Mouse (Mus musculus) forebrain, embryonic 15.5 days (tissue): Measurements from ENCODE around the gene Parva. TPM values are rescaled to one million over a fixed set of nuclear protein-coding genes. Genes with fewer than 3 reads are reported as not detected.

Experiments used
- ATAC-seq: fragments of 200-750 bp; cut with Nextera tagmentation; replicated peaks from 2 replicates; pipeline ENCODE4 v1.8.0; 2017; ENCODE audit warnings: mild to moderate bottlenecking, moderate TSS enrichment, moderate library complexity
- H3K27ac ChIP-seq: fragments of 300-500 bp; sonication (generic); replicated peaks from 2 replicates; pipeline ENCODE4 v1.5.1; 2015; ENCODE audit warnings: mild to moderate bottlenecking, inconsistent platforms
- H3K27me3 ChIP-seq: fragments of 300-500 bp; sonication (generic); 2 replicates; pipeline ENCODE4 v1.6.1; 2015; ENCODE audit warnings: inconsistent platforms
- H3K36me3 ChIP-seq: fragments of 300-500 bp; sonication (generic); 2 replicates; pipeline ENCODE4 v1.6.1; 2015; ENCODE audit warnings: mild to moderate bottlenecking, inconsistent platforms
- H3K4me1 ChIP-seq: fragments of 300-500 bp; sonication (generic); 2 replicates; pipeline ENCODE4 v1.6.1; 2015; ENCODE audit warnings: inconsistent platforms
- H3K4me2 ChIP-seq: fragments of 300-500 bp; sonication (generic); replicated peaks from 2 replicates; pipeline ENCODE4 v1.6.1; 2015; ENCODE audit warnings: mild to moderate bottlenecking, inconsistent platforms
- H3K4me3 ChIP-seq: fragments of 300-500 bp; sonication (generic); 2 replicates; pipeline ENCODE4 v1.5.1; 2015; ENCODE audit warnings: mild to moderate bottlenecking, inconsistent platforms
- H3K9ac ChIP-seq: fragments of 300-500 bp; sonication (generic); replicated peaks from 2 replicates; pipeline ENCODE4 v1.6.1; 2015; ENCODE audit warnings: mild to moderate bottlenecking, inconsistent platforms
- H3K9me3 ChIP-seq: fragments of 300-500 bp; sonication (generic); 2 replicates; pipeline ENCODE4 v1.6.1; 2016; ENCODE audit warnings: inconsistent platforms
- WGBS: fragments of 180-500 bp; shearing (Covaris S2); methylation state at CpG from one replicate; pipeline ENCODE4 v1.1.7; 2015; ENCODE audit warnings: mixed read lengths; 5-methylcytosine and 5-hydroxymethylcytosine counted together
- polyA plus RNA-seq: library from polyadenylated mRNA; unstranded; fragments of >200 nt; fragmentation: Nextera tagmentation; extraction: Ambion mirVana; gene quantifications from 2 replicates; pipeline ENCODE4 v1.2.1, GENCODE M21; 2015

Parva gene
- polyA plus RNA-seq, 1 experiment from 2014 or later, result 22.2 TPM

- Histone ChIP-seq H3K4me3 (no peak overlapping the region), H3K9me3 (no peaks in the 10 kb centered on the region), H3K4me2 (no peak overlapping the region), H3K27me3 (no peaks in the 10 kb centered on the region; the same call in 1 of the 2 replicates), H3K4me1 (peaks cover 12% of the 10 kb centered on the region), H3K9ac (no peak overlapping the region), H3K27ac (0 out of 2 replicates have a peak overlapping the region, but pooled peaks have one; percentile 16), H3K36me3 (no peaks in the 10 kb centered on the region)
- ATAC-seq, result peak; percentile 61
- 46% methylated on average over 6 of the region's 6 CpGs for WGBS
Observed at GRCm38 (mm10) chr7:112400175-112400574, 27.1 kb upstream of the Parva start.

GRCm38 (mm10) chr7:112405061-112405460, 22.2 kb upstream of the Parva start:
- Histone ChIP-seq H3K27me3 (no peaks in the 10 kb centered on the region), H3K27ac (peak overlapping the region; percentile 70; the same call in 1 of the 2 replicates), H3K4me3 (no peak overlapping the region), H3K9ac (no peak overlapping the region), H3K4me2 (no peak overlapping the region), H3K9me3 (no peaks in the 10 kb centered on the region), H3K4me1 (peaks cover 28% of the 10 kb centered on the region), H3K36me3 (no peaks in the 10 kb centered on the region)
- ATAC-seq, result no peak
- WGBS, result 55% methylated on average over 2 of the region's 2 CpGs

GRCm38 (mm10) chr7:112405578-112405977, 21.7 kb upstream of the Parva start:
- H3K27me3 ChIP-seq, result no peaks in the 10 kb centered on the region
- peak overlapping the region; percentile 70; the same call in 1 of the 2 replicates for H3K27ac ChIP-seq
- no peaks in the 10 kb centered on the region for H3K9me3 ChIP-seq
- no peak for ATAC-seq
- no peak overlapping the region for H3K4me3 ChIP-seq
- H3K4me2 ChIP-seq, result no peak overlapping the region
- 59% methylated on average over 8 of the region's 8 CpGs for WGBS
- no peak overlapping the region for H3K9ac ChIP-seq
- peaks cover 28% of the 10 kb centered on the region for H3K4me1 ChIP-seq
- no peaks in the 10 kb centered on the region for H3K36me3 ChIP-seq

GRCm38 (mm10) chr7:112407597-112407996, 19.7 kb upstream of the Parva start:
- Histone ChIP-seq H3K4me3 (no peak overlapping the region), H3K4me2 (no peak overlapping the region), H3K9me3 (no peaks in the 10 kb centered on the region), H3K9ac (no peak overlapping the region), H3K4me1 (peaks cover 28% of the 10 kb centered on the region), H3K27me3 (no peaks in the 10 kb centered on the region), H3K36me3 (no peaks in the 10 kb centered on the region), H3K27ac (peak overlapping the region; percentile 59)
- WGBS, result 22% methylated on average over 7 of the region's 7 CpGs
- ATAC-seq, result peak; percentile 60; the same call in 1 of the 2 replicates

GRCm38 (mm10) chr7:112409991-112410390, 17.3 kb upstream of the Parva start:
- 70% methylated on average over 3 of the region's 3 CpGs for WGBS
- no peak overlapping the region for H3K4me3 ChIP-seq

GRCm38 (mm10) chr7:112413286-112413685, 14.0 kb upstream of the Parva start:
- no peak for ATAC-seq
- Histone ChIP-seq H3K36me3 (no peaks in the 10 kb centered on the region), H3K9ac (no peak overlapping the region), H3K4me3 (no peak overlapping the region), H3K9me3 (no peaks in the 10 kb centered on the region), H3K4me1 (peaks cover 17% of the 10 kb centered on the region), H3K27me3 (no peaks in the 10 kb centered on the region), H3K4me2 (no peak overlapping the region), H3K27ac (no peak overlapping the region)
- 75% methylated on average over 6 of the region's 6 CpGs for WGBS

More at GRCm38 (mm10) chr7:112409991-112410390, 17.3 kb upstream of the Parva start:
- Histone ChIP-seq H3K9me3 (no peaks in the 10 kb centered on the region), H3K4me1 (peaks cover 25% of the 10 kb centered on the region), H3K27ac (no peak overlapping the region), H3K36me3 (no peaks in the 10 kb centered on the region), H3K27me3 (no peaks in the 10 kb centered on the region), H3K9ac (no peak overlapping the region), H3K4me2 (no peak overlapping the region)
- ATAC-seq, result no peak

- H3K4me2 ChIP-seq, result peak overlapping the region; percentile 32
- H3K4me1 ChIP-seq, result peaks cover 17% of the 10 kb centered on the region
- 0 out of 2 replicates have a peak overlapping the region, but pooled peaks have one; percentile 2 for H3K4me3 ChIP-seq
- no peak overlapping the region for H3K9ac ChIP-seq
- H3K27ac ChIP-seq, result peak overlapping the region; percentile 9
- H3K27me3 ChIP-seq, result no peaks in the 10 kb centered on the region
- H3K36me3 ChIP-seq, result no peaks in the 10 kb centered on the region
- no peaks in the 10 kb centered on the region for H3K9me3 ChIP-seq
- ATAC-seq, result peak; percentile 38; the same call in 1 of the 2 replicates
- WGBS, result 4% methylated on average over 14 of the region's 14 CpGs
Observed at GRCm38 (mm10) chr7:112416058-112416526, 11.2 kb upstream of the Parva start.

- no peak overlapping the region for H3K9ac ChIP-seq
- no peak overlapping the region for H3K4me3 ChIP-seq
- peaks cover 17% of the 10 kb centered on the region for H3K4me1 ChIP-seq
- peak overlapping the region; percentile 9 for H3K27ac ChIP-seq
- H3K36me3 ChIP-seq, result no peaks in the 10 kb centered on the region
- H3K27me3 ChIP-seq, result no peaks in the 10 kb centered on the region
- ATAC-seq, result no peak
- no peaks in the 10 kb centered on the region for H3K9me3 ChIP-seq
- 11% methylated on average over 7 of the region's 7 CpGs for WGBS
- peak overlapping the region; percentile 32 for H3K4me2 ChIP-seq
Observed at GRCm38 (mm10) chr7:112416730-112417513, 10.4 kb upstream of the Parva start.

- 60% methylated on average over 4 of the region's 4 CpGs for WGBS
- Histone ChIP-seq H3K4me2 (no peak overlapping the region), H3K4me3 (no peak overlapping the region), H3K27me3 (no peaks in the 10 kb centered on the region), H3K27ac (no peak overlapping the region), H3K9ac (no peak overlapping the region), H3K36me3 (no peaks in the 10 kb centered on the region), H3K4me1 (peaks cover 17% of the 10 kb centered on the region), H3K9me3 (no peaks in the 10 kb centered on the region)
- no peak for ATAC-seq
Observed at GRCm38 (mm10) chr7:112417598-112417997, 9.7 kb upstream of the Parva start.

- Histone ChIP-seq H3K4me2 (no peak overlapping the region), H3K36me3 (no peaks in the 10 kb centered on the region), H3K27ac (no peak overlapping the region), H3K9me3 (no peaks in the 10 kb centered on the region), H3K4me3 (no peak overlapping the region), H3K4me1 (peaks cover 8% of the 10 kb centered on the region), H3K27me3 (no peaks in the 10 kb centered on the region), H3K9ac (no peak overlapping the region)
- WGBS, result 86% methylated on average over 4 of the region's 4 CpGs
- no peak for ATAC-seq
Observed at GRCm38 (mm10) chr7:112423438-112423837, 3.9 kb upstream of the Parva start.

- H3K4me3 ChIP-seq, result no peak overlapping the region
- no peaks in the 10 kb centered on the region for H3K9me3 ChIP-seq
- WGBS, result 71% methylated on average over 5 of the region's 5 CpGs
- H3K4me2 ChIP-seq, result 0 out of 2 replicates have a peak overlapping the region, but pooled peaks have one; percentile 85
- H3K27me3 ChIP-seq, result no peaks in the 10 kb centered on the region
- H3K9ac ChIP-seq, result no peak overlapping the region
- peaks cover 11% of the 10 kb centered on the region for H3K4me1 ChIP-seq
- no peak for ATAC-seq
- H3K36me3 ChIP-seq, result no peaks in the 10 kb centered on the region
- no peak overlapping the region for H3K27ac ChIP-seq
Observed at GRCm38 (mm10) chr7:112426811-112427210, 494 bp upstream of the Parva start.

GRCm38 (mm10) chr7:112428158-112428535, 842 bp downstream of the Parva start:
- Histone ChIP-seq H3K27me3 (no peaks in the 10 kb centered on the region), H3K4me3 (peak overlapping the region; percentile 55), H3K4me1 (peaks cover 11% of the 10 kb centered on the region), H3K4me2 (peak overlapping the region; percentile 85), H3K9ac (peak overlapping the region; percentile 73), H3K36me3 (no peaks in the 10 kb centered on the region), H3K9me3 (no peaks in the 10 kb centered on the region), H3K27ac (peak overlapping the region; percentile 62)
- peak; percentile 90 for ATAC-seq
- WGBS, result under 1% methylated on average over 22 of the region's 22 CpGs
